Mouse (Mus musculus): ENCODE results near the gene Hpdl.

- TF ChIP-seq CTCF (IDR thresholded peaks at IDR 0.05; ENCODE audit: low read depth, low read length) (no peak), POLR2A (IDR thresholded peaks at IDR 0.05; ENCODE audit: extremely low read depth, insufficient read depth, low read length) (no peak)
Measured at GRCm38 (mm10) chr4:116869898-116870297, 48.4 kb upstream of the Hpdl start.
